Mouse (Mus musculus): ENCODE measurements around the gene Agpat2. TPM values are rescaled to one million over a fixed set of nuclear protein-coding genes. Genes with fewer than 3 reads are reported as not detected.

Agpat2 gene
- total and polyA plus RNA-seq, 3 experiments: 4.6 to 6.0 (median 4.7) TPM

GRCm38 (mm10) chr2:26573807-26574206 is 30.4 kb downstream of the Agpat2 start:
- H3K27me3 ChIP-seq (ENCODE audit: insufficient read depth, low read length): no peaks in the 10 kb centered on the region
- no peak for ATAC-seq (ENCODE audit: extremely low read depth, insufficient number of reproducible peaks, low FRiP score, poor library complexity, severe bottlenecking)
- DNase-seq (ENCODE audit: low spot score): no peak
- peaks cover 9% of the 10 kb centered on the region for H3K36me3 ChIP-seq (replicated peaks)
- TF ChIP-seq GATA1 (IDR thresholded peaks at IDR 0.05; ENCODE audit: borderline replicate concordance, low read length) (no peak), CTCF (IDR thresholded peaks at IDR 0.05; ENCODE audit: low read depth, low read length) (no peak), TAL1 (conservative IDR thresholded peaks at IDR 0.05; ENCODE audit: low read depth, low read length) (no peak), POLR2AphosphoS5 (IDR thresholded peaks at IDR 0.05; ENCODE audit: insufficient replicate concordance, low read depth, low read length) (no peak), GATA2 (IDR thresholded peaks at IDR 0.05; ENCODE audit: borderline replicate concordance, low read depth, low read length) (no peak)
- H3K9me3 ChIP-seq (replicated peaks): no peaks in the 10 kb centered on the region
- peaks cover 93% of the 10 kb centered on the region for H3K4me1 ChIP-seq (ENCODE audit: insufficient read depth, low read depth, low read length)
- H3K4me3 ChIP-seq (ENCODE audit: low read depth, low read length): no peak overlapping the region

- ATAC-seq (ENCODE audit: extremely low read depth, insufficient number of reproducible peaks, low FRiP score, poor library complexity, severe bottlenecking): no peak
- Histone ChIP-seq H3K4me1 (ENCODE audit: insufficient read depth, low read depth, low read length) (peaks cover 89% of the 10 kb centered on the region), H3K36me3 (replicated peaks) (peaks cover 6% of the 10 kb centered on the region)
These were observed 30.8 kb downstream of the Agpat2 start for GRCm38 (mm10) chr2:26573396-26573795.

GRCm38 (mm10) chr2:26571826-26572225 is 32.4 kb downstream of the Agpat2 start:
- peak overlapping the region; percentile 33; the same call in 1 of the 2 replicates for H3K4me3 ChIP-seq (ENCODE audit: low read depth, low read length)
- ATAC-seq (ENCODE audit: extremely low read depth, insufficient number of reproducible peaks, low FRiP score, poor library complexity, severe bottlenecking) (peak; percentile 70), DNase-seq (ENCODE audit: low spot score) (peak; percentile 71)
- no peak for TF ChIP-seq CTCF (IDR thresholded peaks at IDR 0.05; ENCODE audit: low read depth, low read length)
- no peak for TF ChIP-seq POLR2AphosphoS5 (IDR thresholded peaks at IDR 0.05; ENCODE audit: insufficient replicate concordance, low read depth, low read length)
- TF ChIP-seq TAL1 (conservative IDR thresholded peaks at IDR 0.05; ENCODE audit: low read depth, low read length): no peak; the same call in 1 of the 2 replicates
- TF ChIP-seq GATA2 (IDR thresholded peaks at IDR 0.05; ENCODE audit: borderline replicate concordance, low read depth, low read length): no peak
- TF ChIP-seq GATA1 (IDR thresholded peaks at IDR 0.05; ENCODE audit: borderline replicate concordance, low read length): no peak
- H3K9me3 ChIP-seq (replicated peaks): no peaks in the 10 kb centered on the region
- H3K4me1 ChIP-seq (ENCODE audit: insufficient read depth, low read depth, low read length): peaks cover 74% of the 10 kb centered on the region
- H3K27me3 ChIP-seq (ENCODE audit: insufficient read depth, low read length): peaks cover 6% of the 10 kb centered on the region
- no peaks in the 10 kb centered on the region for H3K36me3 ChIP-seq (replicated peaks)

More at GRCm38 (mm10) chr2:26573396-26573795, 30.8 kb downstream of the Agpat2 start:
- TF ChIP-seq TAL1 (conservative IDR thresholded peaks at IDR 0.05; ENCODE audit: low read depth, low read length): no peak
- H3K9me3 ChIP-seq (replicated peaks): no peaks in the 10 kb centered on the region
- peaks cover 1% of the 10 kb centered on the region; the same call in 1 of the 2 replicates for H3K27me3 ChIP-seq (ENCODE audit: insufficient read depth, low read length)
- no peak overlapping the region for H3K4me3 ChIP-seq (ENCODE audit: low read depth, low read length)
- no peak for DNase-seq (ENCODE audit: low spot score)

GRCm38 (mm10) chr2:26571400-26571799 is 32.8 kb downstream of the Agpat2 start:
- Histone ChIP-seq H3K9me3 (replicated peaks) (no peaks in the 10 kb centered on the region), H3K4me3 (ENCODE audit: low read depth, low read length) (peak overlapping the region; percentile 18; the same call in 1 of the 2 replicates), H3K27me3 (ENCODE audit: insufficient read depth, low read length) (peaks cover 8% of the 10 kb centered on the region), H3K4me1 (ENCODE audit: insufficient read depth, low read depth, low read length) (peaks cover 69% of the 10 kb centered on the region), H3K36me3 (replicated peaks) (no peaks in the 10 kb centered on the region)
- DNase-seq (ENCODE audit: low spot score): no peak
- TF ChIP-seq TAL1 (conservative IDR thresholded peaks at IDR 0.05; ENCODE audit: low read depth, low read length) (no peak), CTCF (IDR thresholded peaks at IDR 0.05; ENCODE audit: low read depth, low read length) (no peak), POLR2AphosphoS5 (IDR thresholded peaks at IDR 0.05; ENCODE audit: insufficient replicate concordance, low read depth, low read length) (no peak), GATA2 (IDR thresholded peaks at IDR 0.05; ENCODE audit: borderline replicate concordance, low read depth, low read length) (no peak), GATA1 (IDR thresholded peaks at IDR 0.05; ENCODE audit: borderline replicate concordance, low read length) (no peak)
- no peak for ATAC-seq (ENCODE audit: extremely low read depth, insufficient number of reproducible peaks, low FRiP score, poor library complexity, severe bottlenecking)

- Histone ChIP-seq H3K9me3 (replicated peaks) (no peaks in the 10 kb centered on the region), H3K27me3 (ENCODE audit: insufficient read depth, low read length) (peaks cover 13% of the 10 kb centered on the region), H3K36me3 (replicated peaks) (no peaks in the 10 kb centered on the region), H3K4me1 (ENCODE audit: insufficient read depth, low read depth, low read length) (peaks cover 60% of the 10 kb centered on the region), H3K4me3 (ENCODE audit: low read depth, low read length) (no peak overlapping the region)
- no peak for TF ChIP-seq GATA1 (IDR thresholded peaks at IDR 0.05; ENCODE audit: borderline replicate concordance, low read length)
- TF ChIP-seq CTCF (IDR thresholded peaks at IDR 0.05; ENCODE audit: low read depth, low read length): peak; percentile 80
- ATAC-seq (ENCODE audit: extremely low read depth, insufficient number of reproducible peaks, low FRiP score, poor library complexity, severe bottlenecking) (no peak), DNase-seq (ENCODE audit: low spot score) (peak; percentile 42)
These were observed 34.2 kb downstream of the Agpat2 start for GRCm38 (mm10) chr2:26570034-26570433.

GRCm38 (mm10) chr2:26566221-26566620 is 38.0 kb downstream of the Agpat2 start:
- DNase-seq (ENCODE audit: low spot score) (no peak), ATAC-seq (ENCODE audit: extremely low read depth, insufficient number of reproducible peaks, low FRiP score, poor library complexity, severe bottlenecking) (peak; percentile 45; the same call in 1 of the 2 replicates)
- TF ChIP-seq GATA2 (IDR thresholded peaks at IDR 0.05; ENCODE audit: borderline replicate concordance, low read depth, low read length) (no peak), CTCF (IDR thresholded peaks at IDR 0.05; ENCODE audit: low read depth, low read length) (0 out of 2 replicates have a peak, but pooled peaks have one; percentile 25)

More at GRCm38 (mm10) chr2:26566221-26566620, 38.0 kb downstream of the Agpat2 start:
- Histone ChIP-seq H3K4me3 (ENCODE audit: low read depth, low read length) (no peak overlapping the region), H3K9me3 (replicated peaks) (no peaks in the 10 kb centered on the region), H3K4me1 (ENCODE audit: insufficient read depth, low read depth, low read length) (peaks cover 27% of the 10 kb centered on the region), H3K27me3 (ENCODE audit: insufficient read depth, low read length) (peaks cover 32% of the 10 kb centered on the region), H3K36me3 (replicated peaks) (no peaks in the 10 kb centered on the region)
